Mouse (Mus musculus): Measurements from ENCODE around the gene Tnks2.

Gene Tnks2

GRCm38 (mm10) chr19:36932613-36933012, 98.6 kb downstream of the Tnks2 start:
- no peak for DNase-seq (ENCODE audit: low spot score)

- no peak for DNase-seq (ENCODE audit: low spot score)
Observed at GRCm38 (mm10) chr19:36936285-36936684, 102.3 kb downstream of the Tnks2 start.

GRCm38 (mm10) chr19:36938008-36938407, 104.0 kb downstream of the Tnks2 start:
- DNase-seq (ENCODE audit: low spot score) = no peak

GRCm38 (mm10) chr19:36940064-36940463, 106.0 kb downstream of the Tnks2 start:
- no peak for DNase-seq (ENCODE audit: low spot score)

Data from layer of hippocampus, adult 11-12 months (tissue).